Mouse (Mus musculus): ENCODE measurements around the gene Fmo5.

DNA sequence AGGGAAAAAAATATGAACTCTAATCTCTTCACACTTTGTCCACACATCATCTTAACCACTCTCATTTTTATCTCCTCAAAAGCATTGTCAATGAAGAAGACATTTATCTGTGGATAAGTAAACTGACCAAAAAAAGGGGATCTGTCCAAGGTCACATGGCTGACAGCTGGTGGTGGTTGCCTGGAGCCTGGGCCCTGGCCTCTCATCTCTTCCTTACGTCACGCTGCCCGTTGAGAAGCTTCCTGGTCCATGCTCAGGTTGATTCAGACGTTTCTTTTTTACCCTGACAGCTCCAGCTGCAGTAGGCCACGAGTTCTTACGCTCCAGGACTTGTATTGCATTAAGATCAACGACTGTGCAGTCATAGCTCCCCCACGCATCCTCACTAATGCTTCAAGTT lies 37.5 kb downstream of the Fmo5 start:
- TF ChIP-seq CTCF (conservative IDR thresholded peaks at IDR 0.05; ENCODE audit: low read length): no peak
- no peak for TF ChIP-seq NANOG (IDR thresholded peaks at IDR 0.05; ENCODE audit: borderline replicate concordance, low read length)

Data from E14TG2a.4 (cell line).